8 mouse cellular contexts compared by ENCODE assay signal in the genomic region with DNA sequence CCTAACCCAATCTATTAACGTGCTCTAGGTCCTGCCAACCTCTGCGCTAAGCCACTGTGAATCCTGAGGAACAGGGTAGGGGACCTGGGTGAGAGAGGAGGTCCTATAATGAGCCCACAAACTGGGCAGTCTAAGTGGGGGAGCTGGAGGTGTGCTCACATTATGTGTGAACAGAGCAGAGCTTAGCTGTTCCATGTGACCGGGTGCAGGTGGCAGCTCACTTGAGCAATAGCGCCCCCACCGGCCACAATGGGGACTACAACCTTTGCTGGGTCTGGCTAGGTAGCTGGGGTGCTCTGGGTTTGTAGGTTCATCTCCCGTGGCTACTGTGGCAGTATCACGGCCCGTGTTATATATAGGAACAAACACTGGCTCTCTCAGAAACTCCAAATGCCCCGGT. TPM values are rescaled to one million over a fixed set of nuclear protein-coding genes. Genes with fewer than 3 reads are reported as not detected.
DNase-seq lines count a peak whose midpoint lies in the region; ATAC-seq lines count a peak whose summit lies in the region.

No protein-coding gene starts in this region.

- no peaks in the 10 kb centered on the region for H3K9me3 ChIP-seq in midbrain, embryonic 11.5 days (ENCODE audit: control insufficient read depth, low read length)
- no peaks in the 10 kb centered on the region for H3K9me3 ChIP-seq in midbrain, embryonic 13.5 days

- H3K4me3 ChIP-seq in midbrain, embryonic 11.5 days (ENCODE audit: low read depth, low read length): no peak overlapping the region
- H3K4me3 ChIP-seq in midbrain, embryonic 13.5 days (replicated peaks): no peak overlapping the region

- no peak overlapping the region for H3K4me2 ChIP-seq in midbrain, embryonic 11.5 days
- H3K4me2 ChIP-seq in midbrain, embryonic 13.5 days (replicated peaks): no peak overlapping the region

- no peak for ATAC-seq in midbrain, embryonic 11.5 days (ENCODE audit: low FRiP score)
- no peak for ATAC-seq in midbrain, embryonic 13.5 days
- peak; percentile 37 to 69; a peak in 2 of 4 replicates for ATAC-seq in hematopoietic stem cell, adult 5-6 weeks (replicated peaks in 1 of 2; ENCODE audit: insufficient read depth in 1 of 2, low FRiP score in 2 of 2, low TSS enrichment in 1 of 2, low read depth in 1 of 2, poor library complexity in 2 of 2, severe bottlenecking in 2 of 2)

- no peak overlapping the region for H3K27ac ChIP-seq in midbrain, embryonic 11.5 days (ENCODE audit: low read depth, low read length)
- no peak overlapping the region for H3K27ac ChIP-seq in midbrain, embryonic 13.5 days

- H3K36me3 ChIP-seq in midbrain, embryonic 11.5 days (ENCODE audit: control insufficient read depth, insufficient read depth, low read length): no peaks in the 10 kb centered on the region
- no peaks in the 10 kb centered on the region for H3K36me3 ChIP-seq in midbrain, embryonic 13.5 days

- H3K9ac ChIP-seq in midbrain, embryonic 11.5 days (ENCODE audit: low read length): no peak overlapping the region
- no peak overlapping the region for H3K9ac ChIP-seq in midbrain, embryonic 13.5 days (replicated peaks)

- H3K27me3 ChIP-seq in midbrain, embryonic 11.5 days (ENCODE audit: control insufficient read depth, insufficient read depth, low read length): no peaks in the 10 kb centered on the region
- H3K27me3 ChIP-seq in midbrain, embryonic 13.5 days: no peaks in the 10 kb centered on the region

- H3K4me1 ChIP-seq in midbrain, embryonic 11.5 days (ENCODE audit: control insufficient read depth, insufficient read depth, low read length): peaks cover 2% of the 10 kb centered on the region; the same call in 1 of the 2 replicates
- 0 out of 2 replicates have a peak, but pooled peaks cover 7% of the 10 kb centered on the region for H3K4me1 ChIP-seq in midbrain, embryonic 13.5 days (replicated peaks)

- WGBS in midbrain, embryonic 11.5 days: 51% methylated on average over 9 of the region's 9 CpGs
- WGBS in midbrain, embryonic 13.5 days: 59% methylated on average over 9 of the region's 9 CpGs

- peak; percentile 31 for DNase-seq in adrenal gland, postnatal 25 days
- DNase-seq in adrenal gland, postnatal 4 days (ENCODE audit: low spot score in 2 of 2): no peak
- peak; percentile 87 for DNase-seq in midbrain, embryonic 11.5 days (ENCODE audit: low spot score, missing footprints)
- DNase-seq in monocyte, adult 2 months (ENCODE audit: low read depth in 1 of 2, low spot score in 2 of 2): peak; percentile 28 to 58
- DNase-seq in urinary bladder, postnatal 4 days (ENCODE audit: low spot score in 2 of 2): no peak
- no peak for DNase-seq in layer of hippocampus, adult 8-10 months (ENCODE audit: low spot score in 2 of 2)

RNA-seq across cellular contexts. Expression of a gene that starts 22.5 kb away (rescaled TPM):
- total RNA-seq in adrenal gland, postnatal 25 days (2021): 37.1 and 44.4 TPM in 2 replicates
- 10 to 100 TPM in 1 of 2 experiments, 1 to 10 TPM in 1; 9.1 to 12.4 TPM for total RNA-seq in adrenal gland, postnatal 4 days (2021)
- 1.5 and 2.5 TPM in 2 replicates for polyA plus RNA-seq in midbrain, embryonic 11.5 days (2014; fragmentation: Nextera tagmentation; extraction: Ambion mirVana)
- polyA plus RNA-seq in midbrain, embryonic 13.5 days (2015; fragmentation: Nextera tagmentation; extraction: Ambion mirVana): 4.0 and 4.7 TPM in 2 replicates
- not detected in 2 replicates for total RNA-seq in hematopoietic stem cell, adult 5-6 weeks (2017)
- total RNA-seq in layer of hippocampus, adult 8-10 months (2022): 1 to 10 TPM in 1 of 4 experiments, under 1 TPM in 2, not detected in 1; 0.52 to 1.0 (median 0.63) TPM

RNA-seq across cellular contexts. Expression of a gene that starts 48.2 kb away (rescaled TPM):
- 0.52 and 0.97 TPM in 2 replicates for total RNA-seq in adrenal gland, postnatal 25 days (2021)
- 1 to 10 TPM; 1.7 to 2.4 TPM for total RNA-seq in adrenal gland, postnatal 4 days (2021)
- polyA plus RNA-seq in midbrain, embryonic 11.5 days (2014; fragmentation: Nextera tagmentation; extraction: Ambion mirVana): 0.17 and 0.23 TPM in 2 replicates
- 0.35 and 0.37 TPM in 2 replicates for polyA plus RNA-seq in midbrain, embryonic 13.5 days (2015; fragmentation: Nextera tagmentation; extraction: Ambion mirVana)
- total RNA-seq in hematopoietic stem cell, adult 5-6 weeks (2017): 0.30 and 2.1 TPM in 2 replicates
- under 1 TPM in 3 of 4 experiments, not detected in 1; 0.38 to 0.83 (median 0.43) TPM for total RNA-seq in layer of hippocampus, adult 8-10 months (2022)

Comparison
In these comparisons a context has a peak if more than half of its experiments do, and no peak if none do; other contexts are left out.
1. DNase-seq: peak in adrenal gland, postnatal 25 days (single experiment), midbrain, embryonic 11.5 days (single experiment) and monocyte, adult 2 months (2 of 2); none in adrenal gland, postnatal 4 days (0 of 2), urinary bladder, postnatal 4 days (0 of 2) and layer of hippocampus, adult 8-10 months (0 of 2).
2. ATAC-seq: peak in hematopoietic stem cell, adult 5-6 weeks (2 of 2); none in midbrain, embryonic 11.5 days (single experiment) and midbrain, embryonic 13.5 days (single experiment).
3. RNA of a gene that starts 22.5 kb away (total RNA-seq): 37.1 to 44.4 TPM in adrenal gland, postnatal 25 days and 9.1 to 12.4 TPM in adrenal gland, postnatal 4 days; 0.52 to 1.0 TPM in layer of hippocampus, adult 8-10 months and not detected in hematopoietic stem cell, adult 5-6 weeks; every median in the first group is over 4 times any median in the second.